Mouse (Mus musculus) effector memory CD4-positive, alpha-beta T cell, adult 5 months (primary cell): ENCODE measurements around the gene 1500011B03Rik. TPM values are rescaled to one million over a fixed set of nuclear protein-coding genes. Genes with fewer than 3 reads are reported as not detected.

Experiments
- polyA plus RNA-seq: library from polyadenylated mRNA; unstranded; fragments of 100-300 nt; shearing (Covaris generic); gene quantifications from one replicate; pipeline ENCODE4 v1.2.1, GENCODE M21; 2017

1500011B03Rik gene
- 38.9 TPM for polyA plus RNA-seq

GRCm38 (mm10) chr5:114822796-114823688, at the start of gene 1500011B03Rik:
TSS of gene 1500011B03Rik (minus strand) at chr5:114823468.

GRCm38 (mm10) chr5:114858582-114858981, 35.3 kb upstream of the 1500011B03Rik start, which contains the start of gene Gm9936:
TSS of gene Gm9936 (minus strand) at chr5:114858682.

DNA sequence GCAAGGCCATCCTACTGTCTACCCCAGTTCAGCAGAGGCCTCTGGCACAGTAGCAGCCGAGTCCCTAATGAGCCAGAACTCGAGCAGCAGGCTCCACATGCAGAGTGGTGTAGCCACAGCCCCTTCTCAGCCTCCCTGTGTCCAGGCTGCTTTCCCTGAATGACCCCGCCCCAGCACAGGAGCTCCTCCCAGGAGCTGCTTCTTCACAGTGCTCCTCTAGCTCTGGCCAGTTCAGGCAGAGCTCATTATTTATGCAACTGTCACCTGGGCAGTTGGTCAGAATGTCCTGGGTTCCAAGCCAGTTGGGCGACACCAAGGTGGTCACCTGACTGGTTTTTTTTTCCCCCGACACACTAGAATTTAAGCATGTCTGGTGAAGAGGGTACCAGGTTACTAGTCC, 30.1 kb upstream of the 1500011B03Rik start, which contains the start of gene 4930519G04Rik:
4930519G04Rik (plus strand) TSS at position 301 of the 400 bp plus-strand sequence.

DNA sequence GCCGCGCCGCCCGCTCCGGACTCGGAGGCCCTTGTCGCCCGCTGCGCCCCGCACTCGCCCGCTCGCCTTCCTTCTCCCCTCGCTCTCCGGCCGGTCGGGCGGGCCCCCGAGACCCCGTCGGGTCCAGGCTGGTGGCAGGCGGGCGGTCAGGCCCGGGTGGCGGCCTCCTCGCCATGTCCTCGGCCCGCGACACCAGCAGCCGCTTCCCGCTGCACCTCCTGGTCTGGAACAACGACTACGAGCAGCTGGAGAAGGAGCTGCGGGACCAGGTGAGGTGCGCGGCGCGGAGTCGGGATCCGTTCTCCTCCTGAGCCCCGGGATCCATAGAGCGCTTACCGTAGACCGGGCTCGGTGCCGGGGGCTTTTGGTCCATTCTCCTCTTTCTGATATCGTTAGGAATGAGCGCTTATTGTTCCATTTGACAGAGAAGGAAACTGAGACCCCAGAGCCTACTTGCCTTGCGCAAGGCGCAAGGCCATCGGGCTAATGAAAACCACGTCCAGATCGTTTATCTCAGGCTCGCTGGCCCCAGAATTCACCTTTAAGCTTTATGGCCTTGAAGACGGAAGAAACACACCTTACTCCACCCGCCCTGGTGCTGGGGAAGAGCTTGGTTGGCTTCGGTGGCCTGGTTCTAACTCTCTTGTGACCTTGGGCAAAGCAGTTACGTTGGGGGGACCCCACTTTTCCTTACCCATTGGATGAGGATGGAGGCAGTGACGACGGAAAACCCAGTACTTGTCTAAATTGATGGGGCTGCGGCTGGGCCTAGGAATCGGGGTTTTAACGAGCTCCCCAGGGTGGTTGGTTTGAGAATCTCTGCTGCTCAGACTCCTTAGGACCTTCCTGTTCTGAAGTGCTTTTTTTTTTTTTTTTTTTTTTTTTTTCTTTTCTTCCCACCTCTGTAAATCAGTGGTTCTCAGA, 48.0 kb downstream of the 1500011B03Rik start, which contains the start of gene Git2:
Git2 (minus strand) TSS at position 462 of the 924 bp plus-strand sequence.

GRCm38 (mm10) chr5:114774403-114775051, 48.7 kb downstream of the 1500011B03Rik start, which contains the start of gene Ankrd13a:
TSS of gene Ankrd13a (plus strand) at chr5:114774677.

Other genes with a start within 250 kb of the 1500011B03Rik start
- gene Trpv4, start 165.0 kb downstream of the 1500011B03Rik start, polyA plus RNA-seq = 1.1 TPM
- 157 TPM for gene Gltp, start 132.5 kb downstream of the 1500011B03Rik start, polyA plus RNA-seq
- gene Tchp, start 115.7 kb downstream of the 1500011B03Rik start, polyA plus RNA-seq = 13.0 TPM
- gene Ankrd13a, start 48.8 kb downstream of the 1500011B03Rik start, polyA plus RNA-seq = 136 TPM
- gene Git2, start 48.0 kb downstream of the 1500011B03Rik start, polyA plus RNA-seq = 122 TPM
- gene 4930519G04Rik, start 30.2 kb upstream of the 1500011B03Rik start, polyA plus RNA-seq = not detected
- gene Gm9936, start 35.2 kb upstream of the 1500011B03Rik start, polyA plus RNA-seq = not detected
- 15.3 TPM for gene Oasl2, start 73.5 kb upstream of the 1500011B03Rik start, polyA plus RNA-seq
- gene Oasl1, start 99.8 kb upstream of the 1500011B03Rik start, polyA plus RNA-seq = 5.3 TPM
- gene 2210016L21Rik, start 118.7 kb upstream of the 1500011B03Rik start, polyA plus RNA-seq = 20.4 TPM
- not detected for gene Hnf1a, start 147.6 kb upstream of the 1500011B03Rik start, polyA plus RNA-seq
- gene Sppl3, start 187.7 kb upstream of the 1500011B03Rik start, polyA plus RNA-seq = 52.0 TPM